Mouse (Mus musculus) neural tube, embryonic 15.5 days (tissue): Measurements from ENCODE around the gene Frmd4b. TPM values are rescaled to one million over a fixed set of nuclear protein-coding genes. Genes with fewer than 3 reads are reported as not detected.
"Not testable (repeated sequence)": the region's sequence is repeated elsewhere in the genome, so short reads cannot be mapped to it uniquely, and the experiment has no call there.

ENCODE experiments used
- ATAC-seq: fragments of 200-750 bp; cut with Nextera tagmentation; 2 replicates; pipeline ENCODE4 v1.8.0; 2017; ENCODE audit warnings: mild to moderate bottlenecking, moderate TSS enrichment, moderate library complexity; ENCODE audit not compliant: low FRiP score
- H3K27ac ChIP-seq: fragments of 300-500 bp; sonication (generic); replicated peaks from 2 replicates; pipeline ENCODE4 v1.5.1; 2015; ENCODE audit warnings: mild to moderate bottlenecking, inconsistent platforms
- H3K27me3 ChIP-seq: fragments of 300-500 bp; sonication (generic); replicated peaks from 2 replicates; pipeline ENCODE4 v1.6.1; 2015; ENCODE audit warnings: inconsistent platforms
- H3K36me3 ChIP-seq: fragments of 300-500 bp; sonication (generic); 2 replicates; pipeline ENCODE4 v1.6.1; 2015; ENCODE audit warnings: inconsistent platforms
- H3K4me1 ChIP-seq: fragments of 300-500 bp; sonication (generic); 2 replicates; pipeline ENCODE4 v1.6.1; 2015; ENCODE audit warnings: inconsistent platforms
- H3K4me2 ChIP-seq: fragments of 300-500 bp; sonication (generic); 2 replicates; pipeline ENCODE4 v1.6.1; 2015; ENCODE audit warnings: inconsistent platforms, mild to moderate bottlenecking, moderate library complexity
- H3K4me3 ChIP-seq: fragments of 300-500 bp; sonication (generic); replicated peaks from 2 replicates; pipeline ENCODE4 v1.5.1; 2015; ENCODE audit warnings: mild to moderate bottlenecking, inconsistent platforms
- H3K9ac ChIP-seq: fragments of 300-500 bp; sonication (generic); replicated peaks from 2 replicates; pipeline ENCODE4 v1.6.1; 2015; ENCODE audit warnings: mild to moderate bottlenecking, inconsistent platforms
- H3K9me3 ChIP-seq: fragments of 300-500 bp; sonication (generic); replicated peaks from 2 replicates; pipeline ENCODE4 v1.6.1; 2016; ENCODE audit warnings: inconsistent platforms
- WGBS: fragments of 180-500 bp; shearing (Covaris S2); methylation state at CpG from one replicate; pipeline ENCODE4 v1.1.7; 2015; ENCODE audit warnings: mixed read lengths; 5-methylcytosine and 5-hydroxymethylcytosine counted together
- polyA plus RNA-seq: library from polyadenylated mRNA; unstranded; fragments of >200 nt; fragmentation: Nextera tagmentation; extraction: Ambion mirVana; gene quantifications from 2 replicates; pipeline ENCODE4 v1.2.1, GENCODE M21; 2015

Frmd4b gene
- polyA plus RNA-seq, 1 experiment from 2014 or later: 19.8 TPM

DNA sequence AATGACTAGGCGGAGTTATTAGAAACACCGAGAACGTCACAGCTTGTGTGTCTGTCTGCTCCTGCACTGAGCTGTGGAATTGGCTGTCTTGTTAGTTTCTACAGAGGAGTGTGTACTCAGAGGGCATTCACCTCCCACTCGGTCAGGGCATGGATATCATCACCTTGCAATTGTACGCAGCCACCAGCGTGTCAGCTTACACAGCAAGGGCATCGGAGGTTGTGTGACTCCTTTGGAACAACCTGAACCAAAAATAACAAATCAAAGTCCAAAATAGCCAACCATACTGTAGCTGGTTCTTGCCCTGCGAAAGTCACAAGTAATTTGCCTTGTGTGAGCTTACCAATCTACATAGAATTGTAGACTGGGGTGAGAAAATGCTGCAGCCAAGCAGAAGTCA is 352.1 kb downstream of the Frmd4b start:
- Histone ChIP-seq H3K9me3 (no peaks in the 10 kb centered on the region), H3K27ac (no peak overlapping the region), H3K4me2 (no peak overlapping the region), H3K36me3 (no peaks in the 10 kb centered on the region), H3K9ac (no peak overlapping the region), H3K27me3 (no peaks in the 10 kb centered on the region), H3K4me1 (0 out of 2 replicates have a peak, but pooled peaks cover 5% of the 10 kb centered on the region), H3K4me3 (no peak overlapping the region)
- WGBS: 85% methylated on average over 8 of the region's 8 CpGs
- no peak for ATAC-seq

DNA sequence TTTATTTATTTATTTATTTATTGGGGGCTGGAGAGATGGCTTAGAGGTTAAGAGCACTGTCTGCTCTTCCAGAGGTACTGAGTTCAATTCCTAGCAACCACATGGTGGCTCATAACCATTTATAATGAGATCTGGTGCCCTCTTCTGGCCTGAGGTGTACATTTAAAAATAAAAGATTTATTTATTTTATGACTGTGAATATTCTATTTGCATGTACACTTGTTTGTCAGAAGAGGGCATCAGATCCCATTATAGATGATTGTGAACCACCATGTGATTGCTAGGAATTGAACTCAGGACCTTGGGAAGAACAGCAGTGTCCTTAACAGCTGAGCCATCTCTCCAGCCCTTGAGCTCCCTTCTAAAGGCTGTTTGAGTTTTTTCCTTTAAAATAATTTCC is 353.6 kb downstream of the Frmd4b start:
- ATAC-seq: not testable (repeated sequence)

DNA sequence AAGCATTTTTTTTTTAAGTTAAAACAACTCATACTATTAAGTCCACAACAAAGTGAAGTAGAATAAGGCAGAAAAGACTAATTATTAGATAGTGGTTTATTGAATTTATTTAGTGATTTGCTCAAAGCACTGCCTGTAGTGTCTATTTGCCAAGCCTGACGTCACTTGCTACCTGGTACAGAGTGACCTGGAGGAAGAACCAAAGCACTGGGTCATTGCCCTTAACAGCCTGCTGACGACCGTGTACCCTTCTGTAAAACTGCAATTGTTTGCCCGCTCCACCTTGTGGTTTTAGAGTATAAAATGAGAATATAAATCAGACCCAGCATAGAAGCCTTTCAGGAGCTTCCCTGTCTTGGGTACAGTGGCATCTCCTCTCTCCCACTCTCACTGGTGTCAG is 355.1 kb downstream of the Frmd4b start:
- ATAC-seq: no peak
- Histone ChIP-seq H3K4me1 (no peaks in the 10 kb centered on the region), H3K9ac (no peak overlapping the region), H3K4me2 (no peak overlapping the region), H3K27me3 (no peaks in the 10 kb centered on the region), H3K27ac (no peak overlapping the region), H3K36me3 (no peaks in the 10 kb centered on the region), H3K4me3 (no peak overlapping the region), H3K9me3 (no peaks in the 10 kb centered on the region)
- 48% methylated on average over 4 of the region's 4 CpGs for WGBS

More for the DNA sequence above, 353.6 kb downstream of the Frmd4b start:
- not testable (repeated sequence) for H3K27ac ChIP-seq, H3K4me2 ChIP-seq, H3K36me3 ChIP-seq, H3K4me1 ChIP-seq, H3K9me3 ChIP-seq, H3K9ac ChIP-seq, H3K4me3 ChIP-seq, H3K27me3 ChIP-seq

DNA sequence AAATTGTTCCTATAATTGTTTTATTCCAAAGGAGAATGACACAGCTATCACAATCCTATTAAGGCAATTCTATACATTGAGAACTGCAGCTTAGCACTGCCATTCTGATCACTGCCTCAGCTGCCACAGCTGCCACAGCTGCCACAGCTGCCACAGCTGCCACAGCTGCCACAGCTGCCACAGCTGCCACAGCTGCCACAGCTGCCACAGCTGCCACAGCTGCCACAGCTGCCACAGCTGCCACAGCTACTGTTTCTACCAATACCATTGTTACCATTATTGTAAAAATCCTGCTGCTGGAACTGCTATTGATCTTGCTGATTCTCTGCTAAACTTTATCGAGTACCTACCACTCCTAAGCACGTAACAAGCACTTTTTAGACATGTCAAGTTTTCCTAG is 357.4 kb downstream of the Frmd4b start:
- H3K4me2 ChIP-seq: not testable (repeated sequence)

DNA sequence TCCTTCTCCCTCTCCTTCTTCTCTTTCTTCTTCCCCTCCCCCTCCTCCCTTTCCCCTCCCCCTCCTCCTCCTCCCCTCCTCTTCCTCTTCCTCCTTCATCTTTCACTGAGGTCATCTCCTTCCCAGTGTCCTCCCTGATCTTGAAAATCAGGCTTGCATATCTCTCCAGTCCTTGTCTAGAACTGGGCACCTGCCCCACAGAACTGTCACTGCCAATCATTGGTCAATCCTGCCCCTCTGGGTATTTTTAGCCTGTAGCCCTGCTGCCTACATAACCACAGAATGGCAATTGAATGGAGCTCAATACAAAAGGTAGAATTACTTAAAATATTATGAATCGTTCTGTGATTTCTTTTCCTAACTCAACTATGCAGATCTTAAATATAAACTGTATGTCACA is 358.9 kb downstream of the Frmd4b start:
- no peaks in the 10 kb centered on the region for H3K36me3 ChIP-seq
- H3K9me3 ChIP-seq: no peaks in the 10 kb centered on the region
- 93% methylated on average over 1 of the region's 1 CpGs for WGBS
- H3K27ac ChIP-seq: no peak overlapping the region
- H3K4me1 ChIP-seq: no peaks in the 10 kb centered on the region
- no peak overlapping the region for H3K9ac ChIP-seq
- H3K4me3 ChIP-seq: no peak overlapping the region
- H3K27me3 ChIP-seq: no peaks in the 10 kb centered on the region
- no peak overlapping the region for H3K4me2 ChIP-seq
- ATAC-seq: no peak

More for the DNA sequence above, 357.4 kb downstream of the Frmd4b start:
- not testable (repeated sequence) for H3K36me3 ChIP-seq, H3K27ac ChIP-seq, ATAC-seq, H3K27me3 ChIP-seq, H3K9ac ChIP-seq, H3K9me3 ChIP-seq, H3K4me3 ChIP-seq, H3K4me1 ChIP-seq
- WGBS: 83% methylated on average over 2 of the region's 2 CpGs

DNA sequence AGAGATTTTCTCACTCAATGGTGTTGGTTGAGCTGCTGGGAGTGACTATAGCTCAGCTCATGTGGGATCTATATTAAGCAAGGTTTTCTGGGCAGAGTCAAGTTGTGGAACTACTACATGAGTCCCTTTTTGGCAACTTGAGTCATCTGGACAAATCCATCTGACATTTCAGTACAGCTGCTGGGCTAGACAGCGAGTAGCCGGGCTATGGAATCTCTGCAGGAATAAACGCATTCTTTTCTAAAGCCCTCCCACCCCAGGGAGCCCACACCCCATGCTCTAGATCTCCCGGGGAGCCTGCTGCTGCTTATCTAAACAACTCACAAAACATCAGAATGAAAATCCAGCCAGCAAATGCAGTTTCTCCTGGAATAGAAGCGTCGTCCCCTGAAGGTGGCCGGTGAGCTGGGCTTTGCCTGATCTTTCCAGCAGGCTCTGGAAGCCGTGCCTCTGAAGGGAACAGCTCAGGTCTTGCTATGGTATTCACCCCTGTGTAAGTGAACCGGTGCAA is 364.6 kb downstream of the Frmd4b start, which contains the start of gene Lmod3:
Lmod3 (minus strand) TSS at position 49 of the 511 bp plus-strand sequence.
- H3K9ac ChIP-seq: no peak within 1 kb of the TSS
- no peaks in the 10 kb centered on the region for H3K9me3 ChIP-seq
- H3K36me3 ChIP-seq: no peaks in the 10 kb centered on the region
- WGBS: 52% methylated on average over 9 of the region's 9 CpGs
- no peak within 1 kb of the TSS for H3K4me3 ChIP-seq
- H3K27ac ChIP-seq: no peak within 1 kb of the TSS
- H3K27me3 ChIP-seq: no peaks in the 10 kb centered on the region
- no peak for ATAC-seq
- H3K4me2 ChIP-seq: no peak within 1 kb of the TSS
- H3K4me1 ChIP-seq: no peaks in the 10 kb centered on the region

DNA sequence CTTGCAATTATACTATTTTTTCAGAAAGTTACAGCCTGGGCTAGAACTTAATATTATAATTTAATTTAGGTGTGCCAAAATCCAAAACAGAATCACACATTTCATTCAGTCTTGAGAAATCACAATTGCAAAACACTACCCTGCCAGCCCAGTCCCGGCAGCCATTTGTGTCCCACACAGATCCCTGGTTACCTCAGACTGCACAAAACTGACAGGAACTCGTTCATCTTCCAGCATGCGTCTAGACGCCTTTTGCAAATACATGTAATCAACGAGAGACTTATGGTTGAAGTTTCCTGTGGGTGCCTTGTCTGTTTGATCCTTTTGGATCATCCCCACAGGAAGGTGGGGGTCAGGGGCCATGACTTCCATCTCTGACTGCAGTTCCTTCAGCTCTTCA is 365.3 kb downstream of the Frmd4b start:
- no peak for ATAC-seq
- Histone ChIP-seq H3K4me1 (no peaks in the 10 kb centered on the region), H3K27me3 (no peaks in the 10 kb centered on the region), H3K27ac (no peak overlapping the region), H3K4me3 (no peak overlapping the region), H3K36me3 (no peaks in the 10 kb centered on the region), H3K9ac (no peak overlapping the region), H3K9me3 (no peaks in the 10 kb centered on the region), H3K4me2 (no peak overlapping the region)
- WGBS: 67% methylated on average over 5 of the region's 5 CpGs

DNA sequence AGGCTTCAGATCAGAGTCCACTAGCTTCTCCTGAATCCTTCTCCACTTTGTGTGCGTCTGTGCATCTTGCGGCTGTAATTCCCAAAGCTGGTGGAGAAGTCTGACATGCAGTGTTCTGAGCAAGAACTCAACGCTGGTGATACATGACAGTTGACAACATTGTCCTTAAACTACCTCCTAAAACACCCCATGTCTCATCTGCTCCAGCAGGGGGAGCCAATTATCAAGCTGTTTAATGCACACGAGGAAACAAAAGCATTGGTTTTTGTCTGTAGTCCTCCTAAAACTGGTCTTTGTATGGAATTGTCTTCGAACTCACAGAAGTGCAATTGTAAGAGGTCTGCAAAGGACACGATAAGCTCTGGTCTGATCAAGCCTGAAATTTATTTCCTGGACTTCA is 366.4 kb downstream of the Frmd4b start:
- Histone ChIP-seq H3K4me2 (no peak overlapping the region), H3K27me3 (no peaks in the 10 kb centered on the region), H3K9ac (no peak overlapping the region), H3K4me1 (no peaks in the 10 kb centered on the region), H3K36me3 (no peaks in the 10 kb centered on the region), H3K4me3 (no peak overlapping the region), H3K9me3 (no peaks in the 10 kb centered on the region), H3K27ac (no peak overlapping the region)
- 40% methylated on average over 6 of the region's 6 CpGs for WGBS
- no peak for ATAC-seq

DNA sequence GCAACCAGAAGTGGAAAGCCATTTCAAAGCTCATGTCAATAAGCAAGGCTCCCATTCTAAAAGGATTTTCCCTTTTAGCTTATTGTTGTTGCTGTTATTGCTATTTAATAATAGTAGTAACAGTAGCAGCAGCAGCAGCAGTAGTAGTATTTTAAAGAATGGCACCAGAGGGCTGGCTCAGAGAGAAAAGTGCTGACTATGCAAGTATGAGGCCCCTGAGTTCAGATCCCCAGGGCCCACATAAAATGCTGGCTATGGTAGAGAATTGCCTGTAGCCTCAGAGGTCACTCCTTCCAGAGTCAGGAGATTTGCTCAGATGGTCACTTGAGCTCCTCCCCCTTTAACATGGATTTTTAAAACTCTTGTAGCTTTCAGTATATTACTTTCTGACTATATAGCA is 372.1 kb downstream of the Frmd4b start:
- Histone ChIP-seq H3K4me2 (no peak overlapping the region), H3K9ac (no peak overlapping the region), H3K27ac (no peak overlapping the region), H3K36me3 (no peaks in the 10 kb centered on the region), H3K27me3 (no peaks in the 10 kb centered on the region), H3K9me3 (no peaks in the 10 kb centered on the region), H3K4me3 (no peak overlapping the region), H3K4me1 (no peaks in the 10 kb centered on the region)
- ATAC-seq: no peak

DNA sequence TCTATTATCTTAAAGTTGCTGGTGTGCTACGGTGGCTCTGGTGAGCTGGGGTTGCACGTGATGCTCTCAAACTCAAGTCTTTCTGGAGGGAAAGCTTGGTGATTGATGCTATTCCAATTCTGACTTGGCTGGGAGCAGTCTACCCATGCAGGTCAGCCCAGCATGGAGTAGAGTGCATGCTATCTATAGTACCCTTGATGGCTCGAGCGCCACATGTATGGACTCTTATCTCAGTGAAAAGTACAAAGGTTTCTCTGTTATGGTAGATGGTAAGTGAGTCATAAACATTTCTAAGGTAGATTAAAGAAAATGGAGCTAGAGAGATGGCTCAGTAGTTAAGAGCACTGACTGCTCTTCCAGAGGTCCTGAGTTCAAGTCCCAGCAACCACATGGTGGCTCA is 374.8 kb downstream of the Frmd4b start:
- no peak for ATAC-seq
- no peaks in the 10 kb centered on the region for H3K9me3 ChIP-seq
- WGBS: 91% methylated on average over 4 of the region's 4 CpGs

DNA sequence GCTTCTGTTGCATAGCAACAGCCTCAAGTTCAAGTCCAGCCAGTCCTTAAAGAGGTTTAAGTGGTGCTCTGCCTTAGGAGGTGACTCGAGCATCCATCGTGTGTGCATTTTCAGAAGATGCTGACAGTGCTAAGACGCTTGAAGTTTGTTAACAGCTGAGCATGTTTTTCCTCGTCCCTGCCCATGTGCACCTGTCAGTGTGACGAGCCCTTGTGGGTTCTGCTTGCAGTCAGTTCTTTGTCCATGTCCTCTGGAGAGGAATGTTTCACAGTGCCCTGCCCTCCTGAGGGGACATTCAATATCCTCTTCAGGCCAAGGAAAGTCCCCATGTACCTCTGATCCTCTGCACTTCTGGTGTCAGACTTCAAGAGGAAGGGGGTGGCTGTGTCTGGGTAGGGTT is 377.2 kb downstream of the Frmd4b start:
- H3K4me1 ChIP-seq: no peaks in the 10 kb centered on the region
- H3K4me3 ChIP-seq: no peak overlapping the region
- ATAC-seq: no peak
- H3K4me2 ChIP-seq: no peak overlapping the region
- no peaks in the 10 kb centered on the region for H3K27me3 ChIP-seq
- H3K9me3 ChIP-seq: no peaks in the 10 kb centered on the region
- whole genome bisulfite sequencing: 86% methylated on average over 5 of the region's 5 CpGs
- no peak overlapping the region for H3K27ac ChIP-seq
- no peak overlapping the region for H3K9ac ChIP-seq
- no peaks in the 10 kb centered on the region for H3K36me3 ChIP-seq

More for the DNA sequence above, 374.8 kb downstream of the Frmd4b start:
- Histone ChIP-seq H3K4me3 (no peak overlapping the region), H3K4me2 (no peak overlapping the region), H3K9ac (no peak overlapping the region), H3K27ac (no peak overlapping the region), H3K27me3 (no peaks in the 10 kb centered on the region), H3K36me3 (no peaks in the 10 kb centered on the region), H3K4me1 (no peaks in the 10 kb centered on the region)

DNA sequence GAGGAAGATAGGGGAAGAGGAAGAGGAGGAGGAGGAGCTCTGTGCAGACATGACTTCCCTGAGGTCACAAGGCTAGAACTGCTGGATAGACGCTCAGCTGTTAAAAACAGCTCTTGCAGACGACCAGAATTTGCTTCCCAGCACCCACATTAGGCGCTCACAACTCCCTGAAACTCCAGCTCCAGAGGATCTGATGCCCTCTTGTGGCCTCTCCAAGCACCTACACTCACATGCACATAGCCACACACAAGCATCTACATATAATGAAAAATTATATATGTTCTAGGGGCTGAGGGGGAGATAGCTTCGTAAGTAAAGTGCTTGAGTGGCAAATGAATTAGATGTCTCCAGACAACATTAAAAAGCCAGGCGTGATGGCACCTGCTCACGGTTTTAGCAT is 378.0 kb downstream of the Frmd4b start:
- no peak overlapping the region for H3K4me2 ChIP-seq
- no peak overlapping the region for H3K4me3 ChIP-seq
- H3K27me3 ChIP-seq: no peaks in the 10 kb centered on the region
- no peaks in the 10 kb centered on the region for H3K9me3 ChIP-seq
- no peak for ATAC-seq
- WGBS: 90% methylated on average over 6 of the region's 6 CpGs
- no peak overlapping the region for H3K27ac ChIP-seq
- no peaks in the 10 kb centered on the region for H3K4me1 ChIP-seq
- H3K9ac ChIP-seq: no peak overlapping the region
- H3K36me3 ChIP-seq: peaks cover 4% of the 10 kb centered on the region; the same call in 1 of the 2 replicates
